Mouse (Mus musculus): ENCODE results near the gene Mfsd13b.
A peak's percentile ranks its signal among the peaks of the same experiment; 100 is the strongest.
"Not testable (repeated sequence)": the region's sequence is repeated elsewhere in the genome, so short reads cannot be mapped to it uniquely, and the experiment has no call there.

The Mfsd13b gene

GRCm38 (mm10) chr7:120991191-120991590 is 8.9 kb downstream of the Mfsd13b start:
- no peak for DNase-seq

- DNase-seq, result no peak
Observed at GRCm38 (mm10) chr7:120999021-120999530, 16.8 kb downstream of the Mfsd13b start.

DNA sequence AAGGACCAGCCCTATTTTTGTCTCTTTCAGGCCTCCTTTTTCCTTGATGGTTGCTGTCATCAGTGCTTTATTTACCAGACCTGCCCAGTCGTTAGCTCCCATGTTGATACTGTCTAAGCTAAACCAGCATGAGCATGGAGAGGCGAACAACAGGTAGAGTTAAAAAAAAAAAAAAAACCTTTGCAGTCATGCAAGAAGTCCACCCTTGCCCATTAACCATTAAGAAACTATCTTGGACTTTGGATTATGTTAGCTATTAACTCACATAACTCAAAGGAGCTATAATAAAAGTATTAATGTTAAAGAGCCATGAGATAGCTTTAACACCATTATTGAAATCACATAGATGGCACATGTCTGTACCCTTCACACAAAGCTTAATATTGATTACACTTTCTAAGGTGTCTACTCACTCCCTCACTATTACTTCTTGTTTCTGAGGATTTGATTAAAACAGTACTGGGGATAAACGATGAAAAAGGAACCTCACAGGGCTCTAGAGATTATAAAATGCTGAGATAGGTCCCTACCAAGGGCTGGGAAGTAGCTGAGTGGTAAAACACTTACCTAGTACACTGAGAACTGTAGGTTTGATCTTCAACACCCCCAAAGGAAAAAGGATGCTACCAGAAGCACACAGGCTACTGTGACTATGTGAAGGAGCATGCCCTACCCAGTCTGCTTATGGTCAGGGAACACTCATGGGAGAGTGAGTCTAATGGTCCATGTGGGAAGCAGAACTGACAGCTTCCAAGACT is 17.9 kb downstream of the Mfsd13b start:
- DNase-seq, result no peak

- DNase-seq, result no peak
Observed at GRCm38 (mm10) chr7:121001879-121002278, 19.6 kb downstream of the Mfsd13b start.

GRCm38 (mm10) chr7:121002407-121002928 is 20.2 kb downstream of the Mfsd13b start:
- no peak for DNase-seq

DNA sequence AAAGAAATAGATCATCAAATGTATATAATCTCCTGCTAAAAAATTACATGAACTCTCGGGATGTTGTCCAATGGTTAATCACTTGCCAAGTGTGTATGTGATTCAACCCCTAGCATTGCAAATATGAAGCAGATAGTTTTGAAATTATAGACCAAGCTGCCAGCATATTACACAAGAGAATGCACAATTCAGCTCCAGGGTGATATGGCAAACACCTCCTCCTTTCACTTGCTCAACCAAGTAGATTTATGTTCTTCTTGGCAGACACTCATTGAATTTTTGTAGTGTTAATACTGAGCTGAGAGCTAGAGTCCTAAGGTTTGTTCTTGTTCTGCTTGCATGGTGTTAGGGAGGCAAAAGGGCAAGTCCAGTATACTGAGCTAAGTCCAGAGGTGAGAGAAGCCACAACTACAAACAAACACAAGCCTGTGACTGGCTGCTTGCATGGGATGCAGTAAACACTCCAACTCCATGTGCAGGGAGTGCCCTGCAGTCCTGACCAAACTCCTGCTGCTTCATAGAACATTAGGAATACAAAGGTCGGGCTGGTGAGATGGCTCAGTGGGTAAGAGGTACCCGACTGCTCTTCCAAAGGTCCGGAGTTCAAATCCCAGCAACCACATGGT is 21.6 kb downstream of the Mfsd13b start:
- DNase-seq, result no peak

DNA sequence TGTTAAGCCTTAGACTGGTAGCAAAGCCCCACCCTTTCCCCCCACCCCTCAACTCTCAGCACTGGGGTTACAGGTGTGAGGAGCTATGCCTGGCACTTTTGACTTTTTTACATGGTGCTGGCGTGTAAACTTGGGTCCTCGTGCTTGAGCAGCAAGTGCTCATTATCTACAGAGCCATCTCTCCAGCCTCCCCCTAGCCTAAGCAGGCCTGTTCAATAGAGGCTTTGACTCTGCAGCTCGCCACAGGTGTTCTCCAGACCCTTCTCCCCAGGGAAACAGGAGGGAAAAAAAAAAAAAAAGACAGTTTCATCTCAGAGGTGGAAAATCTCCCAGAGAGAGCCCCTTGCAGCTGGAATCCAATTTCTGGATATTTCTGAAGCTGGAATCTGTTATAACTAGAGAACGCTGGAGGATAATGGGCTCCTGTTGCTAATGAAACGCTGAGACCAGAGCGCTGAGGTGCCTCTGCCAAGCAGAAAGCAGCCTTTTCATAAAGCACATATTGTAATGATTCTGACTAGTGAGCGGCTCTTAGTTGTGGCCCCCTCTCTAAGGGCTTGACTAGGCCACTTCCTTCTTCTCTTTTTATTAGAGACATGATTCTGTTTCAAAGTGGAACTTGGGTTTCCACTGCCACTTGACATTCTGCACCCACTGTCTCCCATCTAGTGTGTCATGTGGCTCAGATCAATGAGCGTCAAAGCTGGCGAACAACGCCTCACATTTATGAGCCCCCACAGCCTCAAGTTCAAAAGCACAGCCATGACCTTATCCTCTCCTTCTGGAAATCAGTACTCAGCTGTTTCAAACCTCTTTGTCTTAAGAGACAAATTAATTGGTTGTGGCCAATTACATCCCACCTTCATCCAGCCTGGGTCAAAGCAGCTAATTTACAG is 29.7 kb downstream of the Mfsd13b start:
- DNase-seq, result no peak

DNA sequence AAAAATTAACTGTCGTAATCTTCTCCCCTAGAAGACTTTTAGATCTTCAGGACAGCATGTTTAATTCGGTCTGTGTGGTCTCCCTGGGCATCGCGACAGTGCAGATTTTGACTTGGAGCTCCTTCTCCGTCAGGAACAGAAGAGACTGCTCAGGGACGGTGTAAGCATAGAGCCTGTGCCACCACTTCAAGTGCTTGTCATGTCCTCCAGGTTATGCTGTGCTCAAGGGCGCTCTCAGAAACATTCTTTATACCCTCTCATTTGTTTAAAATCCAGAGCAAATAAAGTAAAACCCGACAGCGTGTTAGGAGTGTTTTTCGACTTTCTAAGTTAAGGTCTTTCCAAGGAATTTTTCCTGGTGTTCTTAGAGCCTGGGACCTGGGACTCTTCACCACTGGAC is 32.2 kb downstream of the Mfsd13b start:
- no peak for DNase-seq

DNA sequence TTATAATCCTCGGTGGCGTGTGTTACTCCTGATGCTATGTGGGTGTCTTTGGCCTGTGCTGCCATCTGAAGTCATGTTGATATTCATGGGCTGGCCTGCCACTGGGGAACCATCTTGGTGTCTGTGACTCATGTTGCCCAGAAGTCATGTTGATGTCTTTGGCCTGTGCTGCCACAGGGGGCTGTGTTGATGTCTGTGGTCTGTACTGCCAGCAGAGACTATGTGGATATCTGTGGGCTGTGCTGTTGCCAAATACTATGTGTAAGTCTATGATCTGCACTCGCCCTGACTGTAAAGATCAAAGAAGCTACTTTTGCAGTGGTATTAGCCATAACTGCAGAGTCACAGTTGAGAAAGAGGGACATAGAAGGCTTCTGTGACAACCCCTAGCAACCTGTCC is 36.5 kb downstream of the Mfsd13b start:
- no peak for DNase-seq

GRCm38 (mm10) chr7:121020277-121020676 is 38.0 kb downstream of the Mfsd13b start:
- peak; percentile 28 for DNase-seq

DNA sequence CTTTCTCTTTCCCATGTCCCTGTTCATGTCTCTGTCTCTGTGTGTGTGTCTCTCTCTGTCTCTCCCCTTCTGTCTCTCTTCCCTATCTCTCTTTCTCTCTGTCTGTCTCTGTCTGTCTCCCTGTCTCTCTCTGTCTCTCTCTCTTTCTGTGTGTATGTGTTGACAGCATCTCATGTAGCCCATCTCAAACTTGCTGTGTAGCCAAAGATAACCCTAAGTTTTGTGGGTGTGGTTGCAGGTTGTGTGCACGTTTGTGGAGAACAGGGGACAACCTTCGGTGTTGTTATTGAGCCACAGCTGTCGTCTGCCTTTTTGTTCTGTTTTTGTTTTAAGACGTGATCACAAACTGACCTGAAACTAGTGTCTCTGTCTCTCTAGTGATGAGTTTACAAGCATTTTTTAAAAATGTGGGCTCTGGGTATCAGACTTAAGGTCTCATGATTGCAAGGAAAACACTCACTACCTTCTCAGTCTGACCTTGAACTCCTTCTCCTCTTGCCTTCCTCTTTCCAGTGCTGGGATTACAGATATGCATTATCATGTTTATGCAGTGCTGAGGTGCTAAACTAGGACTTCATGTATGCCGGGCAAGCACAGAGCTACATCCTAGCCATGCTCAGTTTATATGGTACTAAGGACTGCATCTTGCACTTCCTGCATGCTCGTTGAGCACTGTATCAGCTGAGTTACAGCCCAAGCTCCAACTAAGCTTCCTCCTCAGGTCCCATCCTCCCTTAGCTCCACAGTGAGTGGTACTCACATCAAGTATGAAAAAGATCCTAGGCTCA is 43.1 kb downstream of the Mfsd13b start:
- DNase-seq, result no peak

DNA sequence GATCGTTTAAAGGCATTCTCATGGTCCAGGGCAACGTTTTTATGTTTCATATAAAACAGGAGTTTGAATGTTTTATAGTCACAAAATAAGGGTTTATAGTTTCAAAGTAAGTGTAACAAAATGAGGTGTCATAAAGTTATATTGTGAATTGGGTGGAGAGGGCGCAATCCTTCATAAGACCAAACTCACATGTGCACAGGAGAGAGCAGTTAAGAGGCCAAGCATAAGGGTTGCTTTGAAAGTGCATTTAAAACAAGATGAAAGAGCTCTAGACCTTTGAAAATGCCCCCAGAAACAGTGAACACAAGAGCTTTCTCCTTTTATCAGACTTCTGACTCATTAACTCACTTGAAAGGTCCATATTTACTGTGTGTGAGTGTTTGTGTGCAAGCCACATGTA is 44.0 kb downstream of the Mfsd13b start:
- no peak for DNase-seq

DNA sequence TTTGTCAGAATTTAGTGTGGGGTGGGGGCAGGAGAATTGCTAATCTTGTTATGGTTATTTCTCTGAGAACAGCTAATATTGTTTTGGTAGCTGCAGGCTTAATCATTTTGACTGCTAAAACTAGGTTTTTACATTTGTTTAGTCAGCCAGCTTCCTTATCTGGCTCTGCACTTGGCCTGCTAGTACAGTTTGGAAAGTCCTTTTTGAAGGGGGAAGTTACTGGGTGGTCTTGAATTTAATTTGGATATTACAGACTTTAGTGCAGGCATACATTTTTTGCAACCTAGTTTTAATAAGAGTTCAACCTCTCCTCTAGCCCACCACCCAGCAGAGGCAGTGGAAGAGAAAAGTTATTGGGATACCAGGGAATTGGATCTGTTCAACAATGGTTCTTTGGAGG is 47.6 kb downstream of the Mfsd13b start:
- DNase-seq, result not testable (repeated sequence)

GRCm38 (mm10) chr7:121033856-121034652 is 51.7 kb downstream of the Mfsd13b start, which contains the start of gene Mettl9:
TSS of gene Mettl9 (plus strand) at chr7:121034445.
- peak; percentile 93 for DNase-seq

DNA sequence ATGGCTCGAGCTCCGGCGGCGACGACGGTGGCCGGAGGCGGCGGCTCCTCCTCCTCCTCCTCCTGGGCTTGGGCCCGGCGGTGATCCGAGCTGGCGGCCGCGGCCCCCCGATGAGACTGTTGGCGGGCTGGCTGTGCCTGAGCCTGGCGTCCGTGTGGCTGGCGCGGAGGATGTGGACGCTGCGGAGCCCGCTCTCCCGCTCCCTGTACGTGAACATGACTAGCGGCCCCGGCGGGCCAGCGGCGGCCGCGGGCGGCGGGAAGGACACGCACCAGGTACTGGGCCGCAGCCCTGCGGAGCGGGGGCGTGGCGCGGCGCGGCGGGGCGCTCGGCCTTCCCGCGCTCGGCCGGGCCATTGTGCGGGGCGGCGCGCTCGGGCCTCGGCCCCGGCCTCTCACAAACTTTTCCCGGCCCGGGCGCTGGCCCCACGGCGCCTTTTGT is 52.4 kb downstream of the Mfsd13b start:
- DNase-seq, result peak; percentile 65

GRCm38 (mm10) chr7:121035161-121035721 is 52.9 kb downstream of the Mfsd13b start:
- peak; percentile 20 for DNase-seq

DNA sequence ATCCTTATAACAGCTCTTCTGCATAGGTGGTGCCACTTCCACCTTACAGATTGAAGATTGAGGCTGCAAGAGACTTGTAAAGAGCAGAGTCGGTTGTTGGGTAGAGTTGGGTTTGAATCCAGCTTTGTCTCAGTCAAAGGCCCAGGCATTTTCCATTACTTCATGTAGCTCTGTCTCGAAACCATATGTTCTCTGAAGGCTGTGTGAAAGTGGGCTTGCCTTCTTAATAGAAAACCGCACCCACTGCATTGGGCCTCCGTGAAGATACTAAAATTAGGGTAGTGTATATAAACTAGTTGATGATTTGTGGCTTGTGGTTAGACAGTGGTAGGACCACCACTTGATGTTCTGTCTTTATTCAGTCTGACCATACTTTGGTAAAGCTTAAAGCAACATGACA is 58.3 kb downstream of the Mfsd13b start:
- DNase-seq, result no peak

DNA sequence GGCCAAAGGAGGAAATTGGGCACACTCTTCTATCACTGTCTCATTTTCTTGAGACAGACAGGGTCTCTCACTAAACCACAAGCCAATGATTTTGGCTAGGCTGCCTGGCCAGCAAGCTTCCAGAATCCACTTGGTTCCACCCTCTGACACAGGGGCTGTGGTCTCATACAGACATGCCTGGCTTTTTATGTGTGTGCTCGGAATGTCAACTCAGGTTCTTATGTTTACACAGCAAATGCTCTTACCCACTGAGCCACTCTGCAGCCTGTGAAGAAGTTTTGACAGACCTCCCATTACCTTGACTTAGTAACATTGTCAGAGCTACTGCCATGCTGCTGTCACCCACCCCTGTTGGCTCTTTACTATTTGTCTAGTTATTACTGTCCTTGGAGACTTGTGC is 59.7 kb downstream of the Mfsd13b start:
- DNase-seq, result no peak

DNA sequence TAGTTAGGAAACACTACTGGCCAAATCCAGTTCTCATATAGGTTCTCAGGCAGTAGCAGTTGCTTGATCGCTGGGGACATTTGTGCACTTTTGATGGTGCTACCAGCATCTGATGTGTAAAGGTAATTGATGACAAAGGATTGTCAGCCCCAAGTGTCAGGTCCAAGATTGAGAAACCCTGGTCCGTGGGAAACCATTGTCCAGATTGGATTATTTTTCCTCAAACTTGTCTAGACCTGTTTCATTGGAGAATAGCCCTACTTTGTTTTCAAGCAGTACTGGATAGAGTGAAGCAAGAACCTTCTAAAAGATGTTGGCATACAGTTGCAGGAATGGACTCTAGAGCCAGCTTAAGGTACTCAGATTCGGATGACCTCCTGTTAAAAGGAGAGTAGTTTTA is 60.7 kb downstream of the Mfsd13b start:
- no peak for DNase-seq

DNA sequence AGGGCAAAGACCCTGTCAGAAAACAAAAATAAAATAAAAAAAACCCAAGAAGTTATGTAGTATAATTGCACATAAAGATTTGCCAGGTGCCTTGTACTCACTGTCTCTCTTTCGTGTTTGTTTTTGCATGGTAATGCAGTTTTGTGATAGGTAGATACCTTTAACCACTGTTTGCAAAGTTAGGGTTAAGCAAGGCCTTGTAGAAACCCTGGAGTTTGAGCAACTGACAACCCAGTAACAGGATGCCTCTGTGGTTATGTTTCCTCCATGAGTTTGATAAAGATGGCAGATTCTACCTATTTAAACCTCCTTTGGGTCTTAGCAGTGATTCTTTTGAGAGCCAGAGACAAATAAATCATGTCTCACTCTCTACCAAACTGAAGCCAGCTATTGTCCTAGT is 61.2 kb downstream of the Mfsd13b start:
- DNase-seq, result no peak

DNA sequence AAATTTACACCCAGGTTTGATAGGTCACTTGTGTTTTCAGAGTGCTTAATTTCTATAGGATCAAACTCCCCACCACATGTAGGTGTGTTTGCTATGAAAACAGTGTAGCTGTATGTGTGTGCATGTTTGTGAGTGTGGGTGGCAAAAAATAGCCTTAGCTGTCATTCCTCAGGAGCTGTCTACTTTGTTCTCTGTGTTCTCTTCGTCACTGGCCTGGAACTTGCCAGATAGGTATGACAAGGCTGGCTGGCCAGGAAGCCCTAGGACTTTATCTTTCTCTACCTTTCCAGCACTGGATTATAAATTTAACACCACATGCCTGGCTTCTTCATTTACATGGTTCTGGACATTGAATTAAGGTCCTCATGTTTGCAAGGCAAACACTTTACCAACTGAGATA is 61.9 kb downstream of the Mfsd13b start:
- no peak for DNase-seq
